Mouse (Mus musculus): ENCODE data around the gene Sbno2. TPM values are rescaled to one million over a fixed set of nuclear protein-coding genes. Genes with fewer than 3 reads are reported as not detected.
"Not testable (repeated sequence)": the region's sequence is repeated elsewhere in the genome, so short reads cannot be mapped to it uniquely, and the experiment has no call there.

The Sbno2 gene
- polyA plus RNA-seq, 1 experiment from 2014 or later = 11.8 TPM

GRCm38 (mm10) chr10:80050244-80050643 is 55.1 kb downstream of the Sbno2 start:
- Histone ChIP-seq H3K27me3 (ENCODE audit: control insufficient read depth, insufficient read depth, low read depth, low read length) (no peaks in the 10 kb centered on the region), H3K27ac (ENCODE audit: low read length) (peak overlapping the region; percentile 36; the same call in 1 of the 2 replicates), H3K4me3 (ENCODE audit: low read depth, low read length) (no peak overlapping the region), H3K4me2 (ENCODE audit: low read depth, low read length) (no peak overlapping the region), H3K4me1 (ENCODE audit: control insufficient read depth, low read depth, low read length) (peaks cover 48% of the 10 kb centered on the region), H3K9ac (ENCODE audit: low read depth, low read length) (no peak overlapping the region; the same call in 1 of the 2 replicates), H3K36me3 (ENCODE audit: control insufficient read depth, insufficient read depth) (peaks cover under 1% of the 10 kb centered on the region; the same call in 1 of the 2 replicates), H3K9me3 (replicated peaks; ENCODE audit: control insufficient read depth, low read length) (no peaks in the 10 kb centered on the region)
- 63% methylated on average over 6 of the region's 6 CpGs for WGBS (ENCODE audit: insufficient replicate concordance)
- no peak for ATAC-seq (ENCODE audit: low read depth)

- H3K4me3 ChIP-seq (ENCODE audit: low read depth, low read length) = no peak overlapping the region
- no peak overlapping the region for H3K4me2 ChIP-seq (ENCODE audit: low read depth, low read length)
- H3K4me1 ChIP-seq (ENCODE audit: control insufficient read depth, low read depth, low read length) = peaks cover 39% of the 10 kb centered on the region
- WGBS (ENCODE audit: insufficient replicate concordance) = 22% methylated on average over 3 of the region's 3 CpGs
- no peak overlapping the region for H3K9ac ChIP-seq (ENCODE audit: low read depth, low read length)
- no peaks in the 10 kb centered on the region for H3K36me3 ChIP-seq (ENCODE audit: control insufficient read depth, insufficient read depth)
- H3K27ac ChIP-seq (ENCODE audit: low read length) = no peak overlapping the region
- H3K9me3 ChIP-seq (replicated peaks; ENCODE audit: control insufficient read depth, low read length) = no peaks in the 10 kb centered on the region
- ATAC-seq (ENCODE audit: low read depth) = no peak
- H3K27me3 ChIP-seq (ENCODE audit: control insufficient read depth, insufficient read depth, low read depth, low read length) = no peaks in the 10 kb centered on the region
Measured at GRCm38 (mm10) chr10:80048834-80049233, 56.5 kb downstream of the Sbno2 start.

- 65% methylated on average over 5 of the region's 5 CpGs for WGBS (ENCODE audit: insufficient replicate concordance)
- Histone ChIP-seq H3K4me1 (ENCODE audit: control insufficient read depth, low read depth, low read length) (peaks cover 39% of the 10 kb centered on the region), H3K9ac (ENCODE audit: low read depth, low read length) (no peak overlapping the region), H3K27ac (ENCODE audit: low read length) (no peak overlapping the region), H3K4me2 (ENCODE audit: low read depth, low read length) (no peak overlapping the region), H3K9me3 (replicated peaks; ENCODE audit: control insufficient read depth, low read length) (no peaks in the 10 kb centered on the region), H3K36me3 (ENCODE audit: control insufficient read depth, insufficient read depth) (no peaks in the 10 kb centered on the region), H3K4me3 (ENCODE audit: low read depth, low read length) (no peak overlapping the region), H3K27me3 (ENCODE audit: control insufficient read depth, insufficient read depth, low read depth, low read length) (no peaks in the 10 kb centered on the region)
- no peak for ATAC-seq (ENCODE audit: low read depth)
Measured at GRCm38 (mm10) chr10:80048396-80048795, 57.0 kb downstream of the Sbno2 start.

- ATAC-seq (ENCODE audit: low read depth) = no peak
- no peak within 1 kb of the TSS for H3K9ac ChIP-seq (ENCODE audit: low read depth, low read length)
- 76% methylated on average over 9 of the region's 9 CpGs for WGBS (ENCODE audit: insufficient replicate concordance)
- no peaks in the 10 kb centered on the region for H3K9me3 ChIP-seq (replicated peaks; ENCODE audit: control insufficient read depth, low read length)
- no peaks in the 10 kb centered on the region for H3K27me3 ChIP-seq (ENCODE audit: control insufficient read depth, insufficient read depth, low read depth, low read length)
- no peaks in the 10 kb centered on the region for H3K36me3 ChIP-seq (ENCODE audit: control insufficient read depth, insufficient read depth)
- no peak within 1 kb of the TSS for H3K4me2 ChIP-seq (ENCODE audit: low read depth, low read length)
- no peak within 1 kb of the TSS for H3K4me3 ChIP-seq (ENCODE audit: low read depth, low read length)
- H3K27ac ChIP-seq (ENCODE audit: low read length) = no peak within 1 kb of the TSS
- peaks cover 28% of the 10 kb centered on the region for H3K4me1 ChIP-seq (ENCODE audit: control insufficient read depth, low read depth, low read length)
Measured at GRCm38 (mm10) chr10:80047041-80047565, 58.3 kb downstream of the Sbno2 start, which contains the start of gene Gpx4. Gene Gpx4, plus strand, starts transcription at chr10:80047166.

- Histone ChIP-seq H3K27ac (ENCODE audit: low read length) (no peak overlapping the region), H3K36me3 (ENCODE audit: control insufficient read depth, insufficient read depth) (no peaks in the 10 kb centered on the region), H3K9ac (ENCODE audit: low read depth, low read length) (no peak overlapping the region), H3K4me3 (ENCODE audit: low read depth, low read length) (no peak overlapping the region), H3K9me3 (replicated peaks; ENCODE audit: control insufficient read depth, low read length) (no peaks in the 10 kb centered on the region), H3K4me2 (ENCODE audit: low read depth, low read length) (no peak overlapping the region), H3K4me1 (ENCODE audit: control insufficient read depth, low read depth, low read length) (peaks cover 15% of the 10 kb centered on the region), H3K27me3 (ENCODE audit: control insufficient read depth, insufficient read depth, low read depth, low read length) (no peaks in the 10 kb centered on the region)
- WGBS (ENCODE audit: insufficient replicate concordance) = 74% methylated on average over 5 of the region's 5 CpGs
- ATAC-seq (ENCODE audit: low read depth) = no peak
Measured at GRCm38 (mm10) chr10:80045766-80046165, 59.6 kb downstream of the Sbno2 start.

GRCm38 (mm10) chr10:80045364-80045763 is 60.0 kb downstream of the Sbno2 start:
- not testable (repeated sequence) for H3K9me3 ChIP-seq (replicated peaks; ENCODE audit: control insufficient read depth, low read length); H3K9ac ChIP-seq (ENCODE audit: low read depth, low read length); H3K36me3 ChIP-seq (ENCODE audit: control insufficient read depth, insufficient read depth); H3K27ac ChIP-seq (ENCODE audit: low read length); H3K27me3 ChIP-seq (ENCODE audit: control insufficient read depth, insufficient read depth, low read depth, low read length); H3K4me2 ChIP-seq (ENCODE audit: low read depth, low read length); H3K4me3 ChIP-seq (ENCODE audit: low read depth, low read length); ATAC-seq (ENCODE audit: low read depth)
- H3K4me1 ChIP-seq (ENCODE audit: control insufficient read depth, low read depth, low read length) = peaks cover 11% of the 10 kb centered on the region
- WGBS (ENCODE audit: insufficient replicate concordance) = 78% methylated on average over 2 of the region's 4 CpGs

- no peak overlapping the region for H3K4me3 ChIP-seq (ENCODE audit: low read depth, low read length)
- no peak overlapping the region for H3K4me2 ChIP-seq (ENCODE audit: low read depth, low read length)
- no peak overlapping the region for H3K27ac ChIP-seq (ENCODE audit: low read length)
- no peaks in the 10 kb centered on the region for H3K9me3 ChIP-seq (replicated peaks; ENCODE audit: control insufficient read depth, low read length)
- 73% methylated on average over 4 of the region's 4 CpGs for WGBS (ENCODE audit: insufficient replicate concordance)
- no peak overlapping the region for H3K9ac ChIP-seq (ENCODE audit: low read depth, low read length)
- no peaks in the 10 kb centered on the region for H3K36me3 ChIP-seq (ENCODE audit: control insufficient read depth, insufficient read depth)
- ATAC-seq (ENCODE audit: low read depth) = no peak
- no peaks in the 10 kb centered on the region for H3K27me3 ChIP-seq (ENCODE audit: control insufficient read depth, insufficient read depth, low read depth, low read length)
- H3K4me1 ChIP-seq (ENCODE audit: control insufficient read depth, low read depth, low read length) = peaks cover 15% of the 10 kb centered on the region
Measured at GRCm38 (mm10) chr10:80044087-80044486, 61.3 kb downstream of the Sbno2 start.

- Histone ChIP-seq H3K36me3 (ENCODE audit: control insufficient read depth, insufficient read depth) (peaks cover 12% of the 10 kb centered on the region), H3K4me1 (ENCODE audit: control insufficient read depth, low read depth, low read length) (peaks cover 20% of the 10 kb centered on the region)
- not testable (repeated sequence) for H3K9ac ChIP-seq (ENCODE audit: low read depth, low read length); H3K27me3 ChIP-seq (ENCODE audit: control insufficient read depth, insufficient read depth, low read depth, low read length); H3K9me3 ChIP-seq (replicated peaks; ENCODE audit: control insufficient read depth, low read length); H3K4me3 ChIP-seq (ENCODE audit: low read depth, low read length); ATAC-seq (ENCODE audit: low read depth); H3K4me2 ChIP-seq (ENCODE audit: low read depth, low read length); H3K27ac ChIP-seq (ENCODE audit: low read length)
- 70% methylated on average over 8 of the region's 8 CpGs for WGBS (ENCODE audit: insufficient replicate concordance)
Measured at GRCm38 (mm10) chr10:80041409-80042060, 63.8 kb downstream of the Sbno2 start.

GRCm38 (mm10) chr10:80039559-80039979 is 65.8 kb downstream of the Sbno2 start, which contains the start of gene Polr2e:
Gene Polr2e, minus strand, starts transcription at chr10:80039795.
- Histone ChIP-seq H3K9me3 (replicated peaks; ENCODE audit: control insufficient read depth, low read length) (no peaks in the 10 kb centered on the region), H3K9ac (ENCODE audit: low read depth, low read length) (peak within 1 kb of the TSS; percentile 84), H3K27ac (ENCODE audit: low read length) (peak within 1 kb of the TSS; percentile 65), H3K27me3 (ENCODE audit: control insufficient read depth, insufficient read depth, low read depth, low read length) (no peaks in the 10 kb centered on the region), H3K4me3 (ENCODE audit: low read depth, low read length) (peak within 1 kb of the TSS; percentile 87), H3K36me3 (ENCODE audit: control insufficient read depth, insufficient read depth) (peaks cover 26% of the 10 kb centered on the region), H3K4me2 (ENCODE audit: low read depth, low read length) (peak within 1 kb of the TSS; percentile 90), H3K4me1 (ENCODE audit: control insufficient read depth, low read depth, low read length) (peaks cover 18% of the 10 kb centered on the region)
- ATAC-seq (ENCODE audit: low read depth) = peak; percentile 98
- WGBS (ENCODE audit: insufficient replicate concordance) = under 1% methylated on average over 40 of the region's 40 CpGs
